8 mouse cellular contexts compared by ENCODE assay signal in the genomic region with DNA sequence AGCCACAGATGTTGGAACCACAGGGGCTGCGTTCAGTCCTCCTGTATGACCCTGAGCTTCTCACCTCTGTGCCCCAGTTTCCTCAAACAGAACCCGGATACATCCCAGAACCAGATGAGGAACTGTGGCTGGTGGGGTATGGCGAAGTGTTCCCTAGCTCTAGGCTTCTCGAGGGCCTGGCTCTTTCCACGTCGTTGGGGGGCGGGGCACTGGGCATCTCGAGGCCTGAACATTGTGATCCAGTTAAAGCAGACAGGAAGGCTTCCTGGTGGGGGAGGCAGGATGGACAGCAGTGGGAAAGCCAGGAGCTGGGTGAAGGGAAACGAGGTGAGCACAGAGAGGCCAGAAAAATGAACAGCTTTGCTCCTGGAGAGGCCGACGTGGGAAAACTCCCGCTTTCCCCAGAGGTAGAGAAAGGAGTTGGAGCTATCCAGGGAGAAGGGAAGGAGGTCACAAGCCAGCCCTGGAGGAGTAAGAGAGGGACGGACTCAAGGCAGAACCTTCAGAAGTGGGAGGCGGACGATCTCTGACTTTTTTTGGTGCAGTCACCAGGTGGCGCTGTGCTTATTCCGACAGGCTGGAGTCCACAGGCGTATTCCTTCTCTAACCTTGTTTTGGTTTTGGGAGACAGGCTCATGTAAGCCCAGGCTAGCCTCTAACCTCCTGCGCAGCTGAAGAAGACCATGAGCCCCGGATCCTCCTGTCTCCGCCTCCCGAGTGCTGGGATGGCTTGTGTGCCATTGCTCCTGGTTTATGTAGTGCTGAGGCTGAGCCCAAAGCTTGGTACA. TPM values are rescaled to one million over a fixed set of nuclear protein-coding genes. Genes with fewer than 3 reads are reported as not detected.
DNase-seq lines count a peak whose midpoint lies in the region; ATAC-seq and TF ChIP-seq lines count a peak whose summit lies in the region.

No protein-coding gene starts in this region.

- H3K79me2 ChIP-seq in liver, adult 2 months (ENCODE audit: control insufficient read depth, insufficient read depth, low read length), result no peaks in the 10 kb centered on the region
- no peaks in the 10 kb centered on the region for H3K79me2 ChIP-seq in myocyte (ENCODE audit: control insufficient read depth, insufficient read depth)

- H3K9me3 ChIP-seq in kidney, embryonic 14.5 days (ENCODE audit: control insufficient read depth, low read length), result no peaks in the 10 kb centered on the region
- no peaks in the 10 kb centered on the region for H3K9me3 ChIP-seq in stomach, embryonic 16.5 days (replicated peaks; ENCODE audit: control insufficient read depth, low read length)

- H3K36me3 ChIP-seq in kidney, embryonic 14.5 days (ENCODE audit: control insufficient read depth, insufficient read depth, low read length), result no peaks in the 10 kb centered on the region
- H3K36me3 ChIP-seq in liver, adult 2 months (ENCODE audit: control insufficient read depth, insufficient read depth, low read length), result no peaks in the 10 kb centered on the region
- no peaks in the 10 kb centered on the region for H3K36me3 ChIP-seq in myocyte (ENCODE audit: control insufficient read depth, insufficient read depth)
- no peaks in the 10 kb centered on the region for H3K36me3 ChIP-seq in stomach, embryonic 16.5 days (ENCODE audit: control insufficient read depth, insufficient read depth, low read length)

- H3K4me1 ChIP-seq in kidney, embryonic 14.5 days (ENCODE audit: control insufficient read depth, insufficient read depth, low read length), result peaks cover 25% of the 10 kb centered on the region; the same call in 1 of the 2 replicates
- H3K4me1 ChIP-seq in liver, adult 2 months (ENCODE audit: control insufficient read depth, insufficient read depth, low read length), result peaks cover 20% of the 10 kb centered on the region
- H3K4me1 ChIP-seq in stomach, embryonic 16.5 days (ENCODE audit: control insufficient read depth, insufficient read depth, low read length), result no peaks in the 10 kb centered on the region

- peak; percentile 78 to 81 for DNase-seq in B cell, adult 2 months
- peak; percentile 79 to 94 for DNase-seq in adrenal gland, adult (ENCODE audit: inconsistent age in 2 of 2, low spot score in 1 of 2)
- DNase-seq in embryo, embryonic 10 days (ENCODE audit: low spot score), result peak; percentile 88
- peak; percentile 71 for DNase-seq in liver, adult 2 months (ENCODE audit: extremely low read depth, low read depth, low spot score)

- 0 out of 2 replicates have a peak overlapping the region, but pooled peaks have one; percentile 13 for H3K4me2 ChIP-seq in kidney, embryonic 14.5 days (replicated peaks; ENCODE audit: low read depth, low read length)
- H3K4me2 ChIP-seq in myocyte (ENCODE audit: low read depth), result peak overlapping the region; percentile 40
- H3K4me2 ChIP-seq in stomach, embryonic 16.5 days (ENCODE audit: low read depth, low read length), result no peak overlapping the region

- no peak for TF ChIP-seq POLR2A in liver, adult 2 months (IDR thresholded peaks at IDR 0.05; ENCODE audit: extremely low read depth, insufficient read depth, low read length)
- TF ChIP-seq POLR2A in myocyte (IDR thresholded peaks at IDR 0.05; ENCODE audit: insufficient read length, low read depth), result no peak

- H3K4me3 ChIP-seq in kidney, embryonic 14.5 days (ENCODE audit: low read length), result no peak overlapping the region
- H3K4me3 ChIP-seq in liver, adult 2 months (ENCODE audit: insufficient read depth, low read depth, low read length), result no peak overlapping the region
- H3K4me3 ChIP-seq in myocyte, result no peak overlapping the region
- H3K4me3 ChIP-seq in stomach, embryonic 16.5 days (replicated peaks; ENCODE audit: low read length), result no peak overlapping the region

- no peak overlapping the region for H3ac ChIP-seq in myocyte (ENCODE audit: control insufficient read depth, insufficient read length)

- TF ChIP-seq CTCF in liver, adult 2 months (IDR thresholded peaks at IDR 0.05; ENCODE audit: low read depth, low read length), result peak; percentile 85

- 13% methylated on average over 22 of the region's 22 CpGs for WGBS in kidney, embryonic 14.5 days
- WGBS in liver, adult 2 months, result 23% methylated on average over 22 of the region's 22 CpGs
- WGBS in stomach, embryonic 16.5 days, result 19% methylated on average over 22 of the region's 22 CpGs

- H3K27me3 ChIP-seq in kidney, embryonic 14.5 days (ENCODE audit: control insufficient read depth, insufficient read depth, low read length), result no peaks in the 10 kb centered on the region
- H3K27me3 ChIP-seq in liver, adult 2 months (ENCODE audit: control insufficient read depth, insufficient read depth, low read length), result no peaks in the 10 kb centered on the region
- H3K27me3 ChIP-seq in myocyte (ENCODE audit: control insufficient read depth, insufficient read depth, insufficient read length), result peaks cover 8% of the 10 kb centered on the region
- no peaks in the 10 kb centered on the region for H3K27me3 ChIP-seq in stomach, embryonic 16.5 days (ENCODE audit: control insufficient read depth, insufficient read depth, low read length)

- peak overlapping the region; percentile 19; the same call in 1 of the 2 replicates for H3K9ac ChIP-seq in kidney, embryonic 14.5 days (ENCODE audit: low read depth, low read length)
- H3K9ac ChIP-seq in liver, adult 2 months (ENCODE audit: low read depth, low read length), result no peak overlapping the region
- peak overlapping the region; percentile 8; the same call in 1 of the 2 replicates for H3K9ac ChIP-seq in stomach, embryonic 16.5 days (ENCODE audit: low read length)

- ATAC-seq in granulocyte monocyte progenitor cell, adult 5-6 weeks (replicated peaks; ENCODE audit: poor library complexity, severe bottlenecking), result peak; percentile 21
- ATAC-seq in kidney, embryonic 14.5 days (ENCODE audit: low FRiP score, low TSS enrichment), result 0 out of 2 replicates have a peak, but pooled peaks have one; percentile 4
- ATAC-seq in stomach, embryonic 16.5 days (ENCODE audit: insufficient read depth, low FRiP score), result 0 out of 2 replicates have a peak, but pooled peaks have one; percentile 26

- no peak overlapping the region for H3K27ac ChIP-seq in kidney, embryonic 14.5 days (ENCODE audit: low read depth, low read length)
- H3K27ac ChIP-seq in liver, adult 2 months (replicated peaks; ENCODE audit: insufficient read depth, low read depth, low read length), result peak overlapping the region; percentile 36
- no peak overlapping the region for H3K27ac ChIP-seq in stomach, embryonic 16.5 days (ENCODE audit: low read length)

TF ChIP-seq in myocyte, 11 proteins besides CTCF, POLR2A, EP300 and RAD21 (continues in another document):
- no peak for TF ChIP-seq MAX (IDR thresholded peaks at IDR 0.05; ENCODE audit: low read depth)
- TF ChIP-seq REST (IDR thresholded peaks at IDR 0.05; ENCODE audit: insufficient read depth, insufficient read length), result no peak
- TF ChIP-seq SRF (IDR thresholded peaks at IDR 0.05; ENCODE audit: control insufficient read depth, insufficient read length, low read depth), result no peak
- no peak for TF ChIP-seq TCF3 (IDR thresholded peaks at IDR 0.05; ENCODE audit: insufficient read length, low read depth)
- no peak for TF ChIP-seq POLR2AphosphoS2 (IDR thresholded peaks at IDR 0.05; ENCODE audit: insufficient read length, low read depth)

RNA-seq across cellular contexts. Expression of a gene that starts 2.6 kb away (rescaled TPM):
- total RNA-seq in granulocyte monocyte progenitor cell, adult 5-6 weeks (2014; fragmentation: Nextera tagmentation), result 5,751 and 6,009 TPM in 2 replicates
- total RNA-seq in granulocyte monocyte progenitor cell, adult 5-6 weeks (2017), result 2,814 and 3,772 TPM in 2 replicates
- polyA plus RNA-seq in kidney, embryonic 14.5 days (2014; fragmentation: Nextera tagmentation; extraction: Ambion mirVana), result not detected in 2 replicates
- 0.20 TPM in 1 of 2 replicates, not detected in the other for total RNA-seq in liver, adult 2 months (2014; rRNA removed)
- 0.12 and 0.15 TPM in 2 replicates for polyA plus RNA-seq in liver, adult 2 months (2012; rRNA removed)
- polyA plus RNA-seq in myocyte (2012; fragmentation: generic; extraction: Trizol), result not detected
- 6.3 and 9.8 TPM in 2 replicates for polyA plus RNA-seq in stomach, embryonic 16.5 days (2015; fragmentation: Nextera tagmentation; extraction: Ambion mirVana)

RNA-seq across cellular contexts. Expression of a gene that starts 7.2 kb away (rescaled TPM):
- 1.6 and 4.5 TPM in 2 replicates for total RNA-seq in granulocyte monocyte progenitor cell, adult 5-6 weeks (2014; fragmentation: Nextera tagmentation)
- total RNA-seq in granulocyte monocyte progenitor cell, adult 5-6 weeks (2017), result not detected in 2 replicates
- polyA plus RNA-seq in kidney, embryonic 14.5 days (2014; fragmentation: Nextera tagmentation; extraction: Ambion mirVana), result not detected in 2 replicates
- total RNA-seq in liver, adult 2 months (2014; rRNA removed), result 5.7 and 11.3 TPM in 2 replicates
- polyA plus RNA-seq in liver, adult 2 months (2012; rRNA removed), result 0.37 and 0.98 TPM in 2 replicates
- polyA plus RNA-seq in myocyte (2012; fragmentation: generic; extraction: Trizol), result not detected
- polyA plus RNA-seq in stomach, embryonic 16.5 days (2015; fragmentation: Nextera tagmentation; extraction: Ambion mirVana), result not detected in 2 replicates

RNA-seq across cellular contexts. Expression of a gene that starts 9.1 kb away (rescaled TPM):
- total RNA-seq in granulocyte monocyte progenitor cell, adult 5-6 weeks (2014; fragmentation: Nextera tagmentation), result 72.1 and 111 TPM in 2 replicates
- 91.6 and 112 TPM in 2 replicates for total RNA-seq in granulocyte monocyte progenitor cell, adult 5-6 weeks (2017)
- 58.8 and 59.7 TPM in 2 replicates for polyA plus RNA-seq in kidney, embryonic 14.5 days (2014; fragmentation: Nextera tagmentation; extraction: Ambion mirVana)
- under 0.01 TPM in 1 of 2 replicates, not detected in the other for total RNA-seq in liver, adult 2 months (2014; rRNA removed)
- 0.38 and 0.47 TPM in 2 replicates for polyA plus RNA-seq in liver, adult 2 months (2012; rRNA removed)
- polyA plus RNA-seq in myocyte (2012; fragmentation: generic; extraction: Trizol), result 5.4 TPM
- polyA plus RNA-seq in stomach, embryonic 16.5 days (2015; fragmentation: Nextera tagmentation; extraction: Ambion mirVana), result 28.7 and 29.1 TPM in 2 replicates

RNA-seq across cellular contexts. Expression of a gene that starts 9.2 kb away (rescaled TPM):
- total RNA-seq in granulocyte monocyte progenitor cell, adult 5-6 weeks (2014; fragmentation: Nextera tagmentation), result 2,258 and 3,780 TPM in 2 replicates
- total RNA-seq in granulocyte monocyte progenitor cell, adult 5-6 weeks (2017), result 1,097 and 1,536 TPM in 2 replicates
- polyA plus RNA-seq in kidney, embryonic 14.5 days (2014; fragmentation: Nextera tagmentation; extraction: Ambion mirVana), result 9.6 and 11.1 TPM in 2 replicates
- total RNA-seq in liver, adult 2 months (2014; rRNA removed), result 0.40 TPM in 1 of 2 replicates, not detected in the other
- polyA plus RNA-seq in liver, adult 2 months (2012; rRNA removed), result 0.20 and 1.1 TPM in 2 replicates
- polyA plus RNA-seq in myocyte (2012; fragmentation: generic; extraction: Trizol), result 0.22 TPM
- 4.1 and 7.2 TPM in 2 replicates for polyA plus RNA-seq in stomach, embryonic 16.5 days (2015; fragmentation: Nextera tagmentation; extraction: Ambion mirVana)

RNA-seq across cellular contexts. Expression of a gene that starts 25.2 kb away (rescaled TPM):
- total RNA-seq in granulocyte monocyte progenitor cell, adult 5-6 weeks (2014; fragmentation: Nextera tagmentation), result 14.1 and 20.3 TPM in 2 replicates
- total RNA-seq in granulocyte monocyte progenitor cell, adult 5-6 weeks (2017), result 17.0 and 18.7 TPM in 2 replicates
- polyA plus RNA-seq in kidney, embryonic 14.5 days (2014; fragmentation: Nextera tagmentation; extraction: Ambion mirVana), result 48.0 and 61.2 TPM in 2 replicates
- total RNA-seq in liver, adult 2 months (2014; rRNA removed), result 5.9 and 8.2 TPM in 2 replicates
- 29.9 and 30.6 TPM in 2 replicates for polyA plus RNA-seq in liver, adult 2 months (2012; rRNA removed)
- 31.4 TPM for polyA plus RNA-seq in myocyte (2012; fragmentation: generic; extraction: Trizol)
- polyA plus RNA-seq in stomach, embryonic 16.5 days (2015; fragmentation: Nextera tagmentation; extraction: Ambion mirVana), result 39.6 and 42.3 TPM in 2 replicates
